Mouse (Mus musculus) ES-E14 (cell line): ENCODE data around the gene Tfrc.

ENCODE experiments used
- CHD2 ChIP-seq: IDR thresholded peaks from 2 replicates; pipeline ENCODE4 v1.6.1; 2014; ENCODE audit warnings: mild to moderate bottlenecking, low read depth, low read length, inconsistent platforms
- ZC3H11A ChIP-seq: IDR thresholded peaks from 2 replicates; pipeline ENCODE4 v1.6.1; 2012; ENCODE audit warnings: low read depth, mild to moderate bottlenecking, inconsistent platforms, low read length, borderline replicate concordance

DNA sequence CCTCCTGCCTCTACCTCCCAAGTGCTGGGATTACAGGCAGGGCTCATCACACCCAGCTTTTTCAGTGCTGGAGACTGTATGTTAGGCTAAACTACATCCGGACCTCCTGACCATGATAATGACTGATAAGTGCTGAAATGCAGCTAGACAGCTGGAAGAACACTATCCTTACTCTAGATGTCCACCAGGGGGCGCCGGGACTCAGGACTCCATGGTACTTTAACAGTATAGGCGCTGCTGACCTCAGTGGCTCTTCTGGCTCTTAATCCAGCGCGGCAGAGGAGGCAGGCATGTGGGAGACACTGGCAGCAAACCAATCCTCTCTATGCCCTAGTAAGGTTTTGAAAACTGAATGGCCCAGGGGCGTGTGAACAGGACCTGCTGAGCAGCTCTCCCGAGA, 29.8 kb downstream of the Tfrc start:
- no peak for TF ChIP-seq CHD2
- no peak for TF ChIP-seq ZC3H11A
